Mouse (Mus musculus): ENCODE measurements at regions not wholly inside any gene's neighbourhood (a gene's known extent, or its start where the extent isn't known, plus 50 kb on each side); places are given as distances from the start of the nearest gene placed in this dataset.

- TF ChIP-seq CTCF (conservative IDR thresholded peaks at IDR 0.05; ENCODE audit: low read length): no peak
- TF ChIP-seq POU5F1 (IDR thresholded peaks at IDR 0.05; ENCODE audit: borderline replicate concordance, low read length): no peak
- no peak for TF ChIP-seq NANOG (IDR thresholded peaks at IDR 0.05; ENCODE audit: borderline replicate concordance, low read length)
Measured at GRCm38 (mm10) chr1:194197516-194197915, 420.5 kb upstream of the Plxna2 start.

All from E14TG2a.4 (cell line).